In the genomic region with DNA sequence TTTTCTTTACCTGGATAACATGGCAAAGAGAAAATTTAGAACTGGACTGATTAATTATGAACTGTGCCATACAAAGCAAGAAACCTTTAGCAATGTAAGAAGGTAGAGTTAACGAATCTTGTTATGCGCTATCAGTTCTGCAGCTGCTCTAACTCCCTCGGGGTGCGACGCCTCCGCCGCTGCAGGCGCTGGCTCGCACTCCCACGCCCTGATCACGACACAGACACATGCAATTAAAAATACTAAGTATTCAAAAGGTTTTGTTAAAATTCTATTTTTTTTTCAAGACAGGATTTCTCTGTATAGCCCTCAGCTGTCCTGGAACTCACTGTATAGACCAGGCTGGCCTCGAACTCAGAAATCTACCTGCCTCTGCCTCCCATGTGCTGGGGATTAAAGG, we compare ENCODE assay signal across 12 mouse cellular contexts.
DNase-seq lines count a peak whose midpoint lies in the region; ATAC-seq and TF ChIP-seq lines count a peak whose summit lies in the region.
"Had no signal": no experiment of that assay in that cellular context is flagged by ENCODE, and none has a peak within 500 bp of the region (broad histone marks: within the 10 kb centered on the region; RNA-seq: fewer than 3 reads in every experiment).

No protein-coding gene starts in this region.

- H3K4me1 ChIP-seq in kidney, embryonic 16.5 days (ENCODE audit: insufficient read depth, low read length) = no peaks in the 10 kb centered on the region
- no peaks in the 10 kb centered on the region for H3K4me1 ChIP-seq in cortical plate, adult 2 months (ENCODE audit: control insufficient read depth, insufficient read depth, low read length)
- peaks cover 7% of the 10 kb centered on the region; the same call in 1 of the 2 replicates for H3K4me1 ChIP-seq in midbrain, embryonic 13.5 days (replicated peaks)
- H3K4me1 ChIP-seq in intestine, embryonic 16.5 days (ENCODE audit: control insufficient read depth, insufficient read depth, low read length) = no peaks in the 10 kb centered on the region

- peaks cover 14% of the 10 kb centered on the region for H3K36me3 ChIP-seq in kidney, embryonic 16.5 days (ENCODE audit: insufficient read depth, low read length)
- H3K36me3 ChIP-seq in midbrain, embryonic 13.5 days = peaks cover 18% of the 10 kb centered on the region
- 0 out of 2 replicates have a peak, but pooled peaks cover 3% of the 10 kb centered on the region for H3K36me3 ChIP-seq in intestine, embryonic 16.5 days (ENCODE audit: control insufficient read depth, insufficient read depth, low read length)

- TF ChIP-seq CTCF in cortical plate, adult 2 months (IDR thresholded peaks at IDR 0.05; ENCODE audit: extremely low read depth, insufficient read depth, low read length) = no peak

- H3K4me3 ChIP-seq in kidney, embryonic 16.5 days (ENCODE audit: low read length) = no peak overlapping the region
- no peak overlapping the region for H3K4me3 ChIP-seq in cortical plate, adult 2 months (ENCODE audit: insufficient read depth, low read length)
- 0 out of 2 replicates have a peak overlapping the region, but pooled peaks have one; percentile 18 for H3K4me3 ChIP-seq in midbrain, embryonic 13.5 days (replicated peaks)
- H3K4me3 ChIP-seq in intestine, embryonic 16.5 days (ENCODE audit: low read length) = no peak overlapping the region
- H3K4me3 ChIP-seq: myocyte had no signal

- H3K27ac ChIP-seq in kidney, embryonic 16.5 days (ENCODE audit: low read length) = no peak overlapping the region
- peak overlapping the region; percentile 39; the same call in 1 of the 2 replicates for H3K27ac ChIP-seq in cortical plate, adult 2 months (ENCODE audit: insufficient read depth, low read length)
- H3K27ac ChIP-seq in midbrain, embryonic 13.5 days = 0 out of 2 replicates have a peak overlapping the region, but pooled peaks have one; percentile 78
- no peak overlapping the region for H3K27ac ChIP-seq in intestine, embryonic 16.5 days (ENCODE audit: low read length)
- H3K27ac ChIP-seq: liver, embryonic 14.5 days had no signal

- no peak for DNase-seq in kidney, postnatal 25 days
- DNase-seq in brain, adult 2 months (ENCODE audit: low read depth, low spot score) = peak; percentile 58
- no peak for DNase-seq in cerebellum, postnatal 4 days (ENCODE audit: low spot score in 2 of 2)
- DNase-seq: gastrocnemius, postnatal 25 days had no signal

- ATAC-seq in kidney, embryonic 16.5 days (ENCODE audit: low FRiP score, low TSS enrichment) = no peak
- ATAC-seq in midbrain, embryonic 13.5 days = no peak
- ATAC-seq in intestine, embryonic 16.5 days = no peak
- ATAC-seq: intestine, postnatal 0 days; Patski had no signal

- no peak for TF ChIP-seq POLR2A in cortical plate, adult 2 months (IDR thresholded peaks at IDR 0.05; ENCODE audit: extremely low read depth, insufficient read depth, low read length)

- H3K9me3 ChIP-seq in kidney, embryonic 16.5 days (ENCODE audit: low read length) = no peaks in the 10 kb centered on the region
- no peaks in the 10 kb centered on the region for H3K9me3 ChIP-seq in midbrain, embryonic 13.5 days
- H3K9me3 ChIP-seq in intestine, embryonic 16.5 days (ENCODE audit: control insufficient read depth, low read length) = no peaks in the 10 kb centered on the region

- 0 out of 2 replicates have a peak overlapping the region, but pooled peaks have one; percentile 20 for H3K4me2 ChIP-seq in kidney, embryonic 16.5 days (replicated peaks; ENCODE audit: low read depth, low read length)
- H3K4me2 ChIP-seq in midbrain, embryonic 13.5 days (replicated peaks) = peak overlapping the region; percentile 26; the same call in 1 of the 2 replicates
- no peak overlapping the region for H3K4me2 ChIP-seq in intestine, embryonic 16.5 days (ENCODE audit: low read depth, low read length)

- 76% methylated on average over 12 of the region's 12 CpGs for WGBS in kidney, embryonic 16.5 days
- 59% methylated on average over 12 of the region's 12 CpGs for WGBS in midbrain, embryonic 13.5 days
- WGBS in intestine, embryonic 16.5 days = 77% methylated on average over 12 of the region's 12 CpGs

- no peaks in the 10 kb centered on the region for H3K27me3 ChIP-seq in kidney, embryonic 16.5 days (ENCODE audit: insufficient read depth, low read length)
- no peaks in the 10 kb centered on the region for H3K27me3 ChIP-seq in midbrain, embryonic 13.5 days
- H3K27me3 ChIP-seq in intestine, embryonic 16.5 days (replicated peaks; ENCODE audit: control insufficient read depth, insufficient read depth, low read length) = no peaks in the 10 kb centered on the region
- H3K27me3 ChIP-seq: Patski had no signal

- H3K9ac ChIP-seq in kidney, embryonic 16.5 days (replicated peaks; ENCODE audit: low read length) = no peak overlapping the region
- H3K9ac ChIP-seq in midbrain, embryonic 13.5 days (replicated peaks) = no peak overlapping the region
- no peak overlapping the region for H3K9ac ChIP-seq in intestine, embryonic 16.5 days (ENCODE audit: low read depth, low read length)
- H3K9ac ChIP-seq: liver, embryonic 14.5 days had no signal

Comparison
In these comparisons a context has a peak if more than half of its experiments do, and no peak if none do; other contexts are left out.
1. H3K27ac ChIP-seq: peak in cortical plate, adult 2 months (single experiment) and midbrain, embryonic 13.5 days (single experiment); none in kidney, embryonic 16.5 days (single experiment) and intestine, embryonic 16.5 days (single experiment).